Mouse (Mus musculus) heart, embryonic 11.5 days (tissue): Measurements from ENCODE around the gene Ltb. TPM values are rescaled to one million over a fixed set of nuclear protein-coding genes. Genes with fewer than 3 reads are reported as not detected.

Source experiments
- microRNA-seq: library from miRNA; unstranded; fragments of <30 nt; microRNA quantifications from one replicate; pipeline ENCODE4, GENCODE M21; 2016; ENCODE audit warnings: borderline number of aligned reads
- polyA plus RNA-seq: library from polyadenylated mRNA; unstranded; fragments of >200 nt; fragmentation: Nextera tagmentation; extraction: Ambion mirVana; gene quantifications from 2 replicates; pipeline ENCODE4 v1.2.1, GENCODE M21; 2014

Gene Ltb
- polyA plus RNA-seq, 1 experiment from 2014 or later: 0.42 TPM

Small RNA genes lying within 50 kb of the gene (microRNA-seq; reads per million reads assigned to microRNA genes)
- not detected for gene Mir6973a
- gene Mir6974: not detected
- 1.8 reads per million, percentile 23 among the genes with 10 or more reads in this experiment for gene Mir6975

Other genes starting within 250 kb of the Ltb start
- 0.48 and 0.50 TPM in 2 replicates for gene Hspa1b, start 235.2 kb upstream of the Ltb start, polyA plus RNA-seq
- not detected in 2 replicates for gene Gm20481, start 224.5 kb upstream of the Ltb start, polyA plus RNA-seq
- gene Hspa1a, start 222.3 kb upstream of the Ltb start, polyA plus RNA-seq: 1.9 and 2.5 TPM in 2 replicates
- gene Hspa1l, start 221.7 kb upstream of the Ltb start, polyA plus RNA-seq: 1.7 and 4.0 TPM in 2 replicates
- gene Lsm2, start 212.6 kb upstream of the Ltb start, polyA plus RNA-seq: 162 and 169 TPM in 2 replicates
- gene Vars, start 193.5 kb upstream of the Ltb start, polyA plus RNA-seq: 55.7 and 59.7 TPM in 2 replicates
- 0.20 and 0.27 TPM in 2 replicates for gene Vwa7, start 177.9 kb upstream of the Ltb start, polyA plus RNA-seq
- 1.8 and 2.1 TPM in 2 replicates for gene Sapcd1, start 166.4 kb upstream of the Ltb start, polyA plus RNA-seq
- gene Msh5, start 147.7 kb upstream of the Ltb start, polyA plus RNA-seq: 4.4 and 4.6 TPM in 2 replicates
- gene Clic1, start 144.5 kb upstream of the Ltb start, polyA plus RNA-seq: 86.4 and 228 TPM in 2 replicates
- 213 and 217 TPM in 2 replicates for gene Ddah2, start 135.4 kb upstream of the Ltb start, polyA plus RNA-seq
- gene Ly6g6c, start 129.1 kb upstream of the Ltb start, polyA plus RNA-seq: not detected in 2 replicates
- 1.4 and 1.8 TPM in 2 replicates for gene Mpig6b, start 128.3 kb upstream of the Ltb start, polyA plus RNA-seq
- gene Ly6g6e, start 117.5 kb upstream of the Ltb start, polyA plus RNA-seq: 0.42 TPM in 1 of 2 replicates, not detected in the other
- gene Ly6g6d, start 116.4 kb upstream of the Ltb start, polyA plus RNA-seq: 2.0 and 2.2 TPM in 2 replicates
- 1.8 TPM in 2 replicates for gene Ly6g6f, start 108.8 kb upstream of the Ltb start, polyA plus RNA-seq
- 47.4 and 51.2 TPM in 2 replicates for gene Abhd16a, start 105.2 kb upstream of the Ltb start, polyA plus RNA-seq
- not detected in 2 replicates for gene Ly6g5c, start 86.2 kb upstream of the Ltb start, polyA plus RNA-seq
- 0.36 and 0.56 TPM in 2 replicates for gene Ly6g5b, start 79.0 kb upstream of the Ltb start, polyA plus RNA-seq
- 15.7 and 17.2 TPM in 2 replicates for gene Gpank1, start 73.0 kb upstream of the Ltb start, polyA plus RNA-seq
- gene Csnk2b, start 72.4 kb upstream of the Ltb start, polyA plus RNA-seq: 221 and 222 TPM in 2 replicates
- gene D17H6S53E, start 68.1 kb upstream of the Ltb start, polyA plus RNA-seq: 8.4 and 10.8 TPM in 2 replicates
- 2.3 and 12.9 TPM in 2 replicates for gene Apom, start 62.4 kb upstream of the Ltb start, polyA plus RNA-seq
- 72.5 and 77.4 TPM in 2 replicates for gene Bag6, start 59.3 kb upstream of the Ltb start, polyA plus RNA-seq
- 128 and 163 TPM in 2 replicates for gene Prrc2a, start 29.5 kb upstream of the Ltb start, polyA plus RNA-seq
- gene Aif1, start 18.4 kb upstream of the Ltb start, polyA plus RNA-seq: 2.7 and 4.2 TPM in 2 replicates
- 4.9 and 5.0 TPM in 2 replicates for gene Lst1, start 6.0 kb upstream of the Ltb start, polyA plus RNA-seq
- not detected in 2 replicates for gene Tnf, start 7.6 kb downstream of the Ltb start, polyA plus RNA-seq
- not detected in 2 replicates for gene Lta, start 10.9 kb downstream of the Ltb start, polyA plus RNA-seq
- gene Gm16181, start 26.4 kb downstream of the Ltb start, polyA plus RNA-seq: 0.44 TPM in 1 of 2 replicates, not detected in the other
- 9.3 and 10.1 TPM in 2 replicates for gene Atp6v1g2, start 39.2 kb downstream of the Ltb start, polyA plus RNA-seq
- gene Nfkbil1, start 41.4 kb downstream of the Ltb start, polyA plus RNA-seq: 2.3 and 4.9 TPM in 2 replicates
- 317 and 318 TPM in 2 replicates for gene Ddx39b, start 47.3 kb downstream of the Ltb start, polyA plus RNA-seq
- gene H2-D1, start 68.3 kb downstream of the Ltb start, polyA plus RNA-seq: 21.0 and 29.1 TPM in 2 replicates
- 0.18 and 0.53 TPM in 2 replicates for gene H2-Q1, start 126.0 kb downstream of the Ltb start, polyA plus RNA-seq
- 9.0 and 10.1 TPM in 2 replicates for gene H2-Q2, start 147.8 kb downstream of the Ltb start, polyA plus RNA-seq
- gene H2-Q4, start 185.2 kb downstream of the Ltb start, polyA plus RNA-seq: 1.8 and 2.7 TPM in 2 replicates
- gene H2-Q6, start 230.4 kb downstream of the Ltb start, polyA plus RNA-seq: 0.38 and 0.39 TPM in 2 replicates
- gene H2-Q7, start 244.7 kb downstream of the Ltb start, polyA plus RNA-seq: 0.84 and 2.6 TPM in 2 replicates